Mouse (Mus musculus): ENCODE results near the gene Rnaseh2a.

Gene Rnaseh2a

DNA sequence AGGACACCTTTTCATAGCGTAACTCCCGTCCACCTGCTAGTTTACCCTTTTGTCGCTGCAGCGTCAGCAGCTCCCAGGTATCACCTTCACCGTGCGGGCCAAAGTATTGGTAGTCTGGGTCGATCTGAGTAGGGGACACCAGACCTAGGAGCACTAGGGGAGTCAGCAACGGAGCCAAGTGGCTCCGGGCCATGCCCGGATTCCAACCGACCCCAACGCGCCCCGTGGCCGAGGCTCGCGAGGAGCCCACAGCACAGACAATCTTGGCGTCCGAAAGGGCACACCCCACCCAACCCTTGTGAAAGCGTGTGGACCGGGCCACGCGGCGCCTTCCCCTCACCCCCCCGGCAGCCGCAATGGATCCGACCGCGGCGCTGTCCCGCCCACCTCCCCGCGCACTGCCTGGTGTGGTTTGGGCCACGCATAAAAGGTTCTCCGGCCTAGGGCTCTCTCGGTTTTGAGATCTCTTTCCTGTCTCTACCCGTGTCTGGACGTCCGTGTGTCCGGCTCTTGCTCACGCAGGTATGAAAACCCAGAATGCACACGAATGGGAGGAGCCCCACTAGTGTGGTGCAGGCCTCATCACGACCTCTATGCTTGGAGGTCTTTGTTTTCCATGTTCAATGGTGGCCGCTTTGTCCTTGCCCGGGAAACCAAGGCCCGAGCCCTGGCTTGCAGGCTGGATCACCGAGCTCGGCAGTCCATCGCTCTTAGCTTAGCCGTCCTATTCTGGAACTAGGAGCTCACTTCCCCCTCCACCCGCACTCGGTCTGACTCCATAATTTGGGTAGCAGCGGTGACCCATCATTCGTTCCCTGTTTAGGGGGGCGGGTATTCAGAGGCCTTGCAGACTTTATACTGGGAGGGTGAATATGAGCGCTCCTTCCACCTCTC, at the start of gene Rnaseh2a, which contains the start of the genes Gm49661 and Prdx2:
TSS of gene Rnaseh2a (minus strand) at position 527 of the 894 bp plus-strand sequence.
TSS of gene Gm49661 (minus strand) at position 193 of the 894 bp plus-strand sequence.
TSS of gene Prdx2 (plus strand) at position 347 of the 894 bp plus-strand sequence.
- no peak for DNase-seq (ENCODE audit: extremely low read depth, low read depth, low spot score)

DNA sequence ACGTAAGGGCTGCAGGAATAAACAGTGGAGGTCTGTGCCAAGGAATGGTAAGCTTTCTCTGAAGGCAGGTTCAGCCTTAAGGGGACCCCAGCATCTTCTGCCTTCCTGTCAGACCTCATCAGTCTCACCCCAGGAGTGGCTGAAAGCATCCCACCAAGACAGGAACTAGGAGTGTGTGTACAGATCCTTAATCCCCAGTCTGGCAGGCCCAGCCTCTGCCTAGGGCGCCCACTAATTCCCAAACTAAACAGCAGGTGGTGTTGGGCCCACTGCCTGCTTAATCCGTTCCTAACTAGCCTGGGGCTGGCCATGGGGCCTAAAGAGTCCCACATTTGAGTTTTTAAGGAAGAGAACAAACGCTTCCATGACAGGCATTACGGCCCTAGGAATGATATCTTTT, 47.6 kb upstream of the Rnaseh2a start:
- DNase-seq (ENCODE audit: extremely low read depth, low read depth, low spot score) = no peak

DNA sequence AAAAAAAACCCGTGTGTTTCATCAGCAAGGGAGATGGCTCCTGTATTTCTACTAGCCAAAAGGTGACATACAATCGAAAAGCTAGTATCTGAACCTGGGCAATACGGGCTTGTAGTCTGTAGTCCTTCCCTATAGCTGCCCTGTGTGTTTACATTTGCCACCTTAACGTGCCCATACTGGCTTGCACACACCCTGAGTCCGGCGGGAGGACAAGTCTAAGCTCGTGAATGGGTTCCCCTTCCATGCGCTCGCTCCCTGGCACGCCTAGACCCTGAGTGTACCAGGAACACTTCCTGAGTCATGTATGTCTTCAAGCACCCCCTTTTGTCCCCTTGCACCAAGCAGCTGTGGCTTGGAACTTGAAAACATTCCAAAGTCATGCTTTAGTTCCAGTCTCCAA, 47.2 kb upstream of the Rnaseh2a start:
- no peak for DNase-seq (ENCODE audit: extremely low read depth, low read depth, low spot score)

DNA sequence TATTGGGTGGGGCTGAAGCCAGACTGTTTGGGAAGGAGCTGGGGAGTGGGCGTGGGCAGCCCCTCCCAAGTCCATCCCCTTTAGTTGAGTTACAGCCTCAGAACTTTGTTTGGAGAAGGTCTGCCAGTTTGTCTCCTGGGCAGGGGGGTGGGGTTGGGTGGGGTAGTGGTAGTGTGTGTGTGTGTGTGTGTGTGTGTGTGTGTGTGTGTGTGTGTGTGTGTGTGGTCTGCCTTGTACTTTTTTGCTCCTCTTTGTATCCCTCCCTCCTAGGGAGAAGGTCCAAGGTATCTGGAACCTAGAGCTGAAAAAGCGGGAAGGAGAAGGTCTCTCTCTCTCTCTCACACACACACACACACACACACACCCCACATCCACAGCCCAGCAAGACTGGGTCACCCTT, 44.9 kb upstream of the Rnaseh2a start, which contains the start of gene Best2:
TSS of gene Best2 (minus strand) at position 101 of the 400 bp plus-strand sequence.
- DNase-seq (ENCODE audit: extremely low read depth, low read depth, low spot score) = no peak

DNA sequence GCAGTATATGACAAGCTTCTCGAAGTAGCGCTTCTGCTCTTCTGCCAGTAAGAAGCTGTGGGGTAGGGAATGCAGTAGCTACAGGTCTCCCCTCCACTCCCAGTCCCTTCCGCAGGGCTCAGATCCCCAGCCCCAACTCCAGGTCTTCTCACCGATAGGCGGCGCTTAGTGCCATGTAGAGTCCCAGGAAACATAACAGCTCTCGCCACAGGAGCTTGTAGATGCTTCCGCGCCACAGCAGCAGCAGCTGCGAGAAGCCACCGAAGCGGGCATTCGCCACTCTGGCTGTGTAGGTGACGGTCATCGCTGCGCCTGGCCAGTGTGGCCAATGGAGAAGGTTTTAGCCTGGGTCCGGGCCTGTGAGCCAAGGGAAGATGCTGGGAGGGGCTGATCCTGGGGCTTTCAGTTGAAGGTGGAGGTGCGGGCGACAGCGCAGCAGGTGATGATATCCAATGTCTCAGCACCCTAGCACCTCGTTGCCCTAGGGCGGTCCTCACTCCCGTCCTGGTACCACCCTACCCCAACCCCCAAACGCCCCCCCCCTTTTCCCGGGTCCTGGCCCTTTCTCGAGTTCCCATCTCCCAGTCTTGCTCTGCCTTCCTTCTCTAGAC, 43.8 kb upstream of the Rnaseh2a start:
- DNase-seq (ENCODE audit: extremely low read depth, low read depth, low spot score) = no peak

DNA sequence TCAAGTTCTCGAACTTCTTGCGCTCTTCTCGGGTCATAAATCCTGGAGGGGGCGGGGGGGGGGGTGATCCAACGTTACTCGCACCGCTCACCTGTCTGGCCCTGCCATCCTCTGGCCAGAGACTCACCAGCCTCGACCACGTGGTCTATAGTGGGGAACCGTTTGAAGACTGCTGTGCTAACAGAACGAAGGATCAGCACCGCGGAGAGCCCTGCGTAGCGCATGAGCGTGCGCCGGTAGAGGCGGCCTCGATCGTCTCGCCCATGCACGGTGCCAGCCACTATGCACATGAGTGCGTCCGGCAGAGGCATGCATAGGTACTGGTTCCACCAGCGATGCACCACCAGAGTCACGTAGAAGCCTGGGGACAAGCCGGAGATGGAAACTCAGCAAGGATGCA, 41.7 kb upstream of the Rnaseh2a start:
- no peak for DNase-seq (ENCODE audit: extremely low read depth, low read depth, low spot score)

DNA sequence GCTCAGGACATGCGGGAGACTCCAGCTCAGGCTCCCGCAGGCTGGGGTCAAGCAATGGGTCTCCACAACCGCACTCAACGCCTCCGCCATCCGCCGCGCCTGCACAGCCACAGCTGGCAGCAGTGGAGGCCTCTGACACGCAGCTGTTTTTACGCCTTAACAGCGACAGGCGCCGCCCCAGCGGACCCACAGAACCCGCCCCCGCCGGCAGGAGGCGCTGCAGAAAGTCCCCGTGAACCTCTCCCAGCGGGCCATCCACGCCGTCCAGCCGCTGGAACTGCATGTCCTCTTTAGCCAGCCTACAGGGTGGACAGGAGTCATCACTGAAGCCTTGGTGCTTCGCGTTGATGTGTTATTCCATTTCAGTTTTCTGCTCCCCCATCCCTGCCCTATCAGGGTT, 38.1 kb upstream of the Rnaseh2a start:
- no peak for DNase-seq (ENCODE audit: extremely low read depth, low read depth, low spot score)

DNA sequence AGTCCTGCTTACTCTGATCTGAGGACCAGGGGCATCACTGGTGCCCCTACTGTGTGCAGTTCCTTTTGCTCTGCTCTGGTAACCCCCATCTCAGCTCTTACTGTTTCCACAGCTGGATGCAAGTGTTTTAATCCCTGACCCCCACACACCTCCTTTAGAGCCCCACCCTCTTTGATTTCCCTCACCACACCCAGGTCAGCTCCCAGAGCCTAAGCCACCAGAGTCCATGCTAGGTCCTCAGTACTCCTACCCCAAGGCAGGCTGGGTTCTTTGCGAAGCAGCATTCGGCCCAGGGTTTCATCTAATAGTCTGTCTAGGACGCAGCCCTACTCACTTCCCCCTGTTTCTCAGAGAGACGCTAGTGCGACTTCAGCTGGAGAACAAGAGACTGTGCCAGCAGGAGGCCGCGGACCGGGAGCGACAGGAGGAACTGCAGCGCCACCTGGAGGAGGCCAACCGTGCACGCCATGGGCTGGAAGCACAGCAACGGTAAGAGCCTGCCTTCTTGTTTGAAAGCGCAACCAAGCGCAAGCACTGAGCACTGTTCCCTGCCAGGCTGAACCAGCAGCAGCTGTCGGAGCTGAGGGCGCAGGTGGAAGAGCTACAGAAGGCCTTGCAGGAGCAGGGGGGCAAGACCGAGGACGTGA, 28.2 kb upstream of the Rnaseh2a start:
- no peak for DNase-seq (ENCODE audit: extremely low read depth, low read depth, low spot score)

DNA sequence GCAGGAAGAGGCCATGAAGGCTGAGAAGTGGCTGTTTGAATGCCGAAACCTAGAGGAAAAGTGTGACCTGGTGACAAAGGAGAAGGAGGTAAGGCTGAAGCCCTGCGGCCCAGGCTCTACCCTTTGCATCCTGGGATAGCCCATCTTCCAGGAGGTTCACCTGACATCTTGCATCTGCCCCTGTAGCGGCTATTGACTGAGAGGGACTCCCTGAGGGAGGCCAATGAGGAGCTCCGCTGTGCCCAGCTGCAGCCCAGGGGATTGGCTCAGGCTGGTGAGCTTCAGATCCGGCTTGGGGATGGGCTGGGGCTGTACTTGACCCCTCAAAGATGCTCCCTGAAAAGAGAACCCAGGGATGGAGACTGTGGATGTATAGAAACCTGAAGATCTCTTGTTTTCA, 27.4 kb upstream of the Rnaseh2a start:
- DNase-seq (ENCODE audit: extremely low read depth, low read depth, low spot score) = no peak

DNA sequence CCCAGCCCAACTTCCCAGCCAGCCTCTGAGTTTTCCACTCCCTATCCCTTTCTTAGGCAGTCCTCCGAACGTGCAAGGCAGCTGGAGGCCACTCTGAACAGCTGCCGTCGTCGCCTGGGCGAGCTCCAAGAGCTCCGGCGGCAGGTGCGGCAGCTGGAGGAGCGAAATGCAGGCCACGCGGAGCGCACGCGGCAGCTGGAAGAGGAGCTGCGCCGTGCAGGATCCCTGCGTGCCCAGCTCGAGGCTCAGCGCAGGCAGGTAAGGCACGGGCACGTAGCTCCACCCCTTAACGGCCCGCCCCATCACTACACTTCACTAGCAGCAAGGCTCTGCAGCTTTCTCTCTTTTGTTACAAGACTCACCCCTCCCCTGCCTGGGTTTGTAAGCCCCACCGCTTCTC, 26.1 kb upstream of the Rnaseh2a start:
- DNase-seq (ENCODE audit: extremely low read depth, low read depth, low spot score) = no peak

DNA sequence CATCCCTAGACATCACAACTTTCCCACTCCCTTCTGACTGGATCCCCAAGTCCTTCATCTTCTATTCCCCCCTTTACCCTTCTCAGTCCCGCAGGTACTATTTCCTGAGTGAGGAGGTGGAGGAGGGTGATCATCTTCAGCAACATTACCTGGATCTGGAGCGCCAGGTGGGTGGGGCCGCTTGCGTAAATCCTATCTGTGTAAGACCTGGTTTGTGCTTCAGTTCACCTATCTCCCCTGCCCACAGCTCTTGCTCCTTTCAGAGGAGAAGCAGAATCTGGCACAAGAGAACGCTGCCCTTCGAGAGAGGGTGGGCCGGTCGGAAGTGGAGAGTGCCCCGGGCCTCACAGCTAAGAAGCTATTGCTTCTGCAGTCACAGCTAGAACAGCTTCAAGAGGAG, 24.8 kb upstream of the Rnaseh2a start:
- no peak for DNase-seq (ENCODE audit: extremely low read depth, low read depth, low spot score)

DNA sequence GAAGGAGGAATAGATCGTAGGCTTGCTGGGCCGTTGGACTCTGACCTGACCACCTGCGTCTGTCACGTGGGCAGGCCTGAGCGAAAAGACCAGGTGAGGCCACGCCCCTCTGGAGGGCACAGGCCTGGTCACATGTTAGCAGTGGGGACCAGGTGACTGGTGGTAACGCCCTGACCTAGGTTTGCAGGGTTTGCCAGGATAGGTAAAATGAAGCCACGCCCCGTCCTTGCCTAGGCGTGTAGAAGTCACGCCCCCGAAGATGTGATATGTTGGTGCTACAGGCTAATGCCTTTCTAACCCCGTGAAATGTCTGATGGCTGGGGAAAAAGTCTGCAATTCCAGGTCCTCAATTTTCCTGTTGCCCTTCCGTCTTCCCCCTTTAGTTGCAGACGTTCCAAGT, 21.3 kb upstream of the Rnaseh2a start:
- peak; percentile 85 for DNase-seq (ENCODE audit: extremely low read depth, low read depth, low spot score)

DNA sequence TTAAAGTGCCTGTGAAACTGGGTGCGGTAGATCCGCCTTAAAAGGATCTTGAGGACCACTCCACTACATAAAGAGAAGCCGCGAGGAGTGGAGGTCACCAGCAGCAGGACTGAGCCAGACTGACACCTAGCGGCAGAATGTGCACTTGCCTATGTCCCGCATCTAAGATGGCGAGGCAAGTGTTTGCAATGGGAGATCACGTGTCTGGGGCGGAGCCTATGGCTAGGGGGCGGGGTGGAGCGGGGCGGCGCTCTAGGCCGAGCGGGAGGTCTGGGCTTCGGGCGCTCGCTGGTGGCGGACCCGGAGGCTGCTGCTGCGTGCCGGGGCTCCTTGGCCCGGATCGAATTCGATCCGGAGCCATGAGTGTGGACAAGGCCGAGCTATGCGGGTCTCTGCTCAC, 20.8 kb upstream of the Rnaseh2a start, which contains the start of gene Hook2:
TSS of gene Hook2 (plus strand) at position 255 of the 400 bp plus-strand sequence.
- no peak for DNase-seq (ENCODE audit: extremely low read depth, low read depth, low spot score)

DNA sequence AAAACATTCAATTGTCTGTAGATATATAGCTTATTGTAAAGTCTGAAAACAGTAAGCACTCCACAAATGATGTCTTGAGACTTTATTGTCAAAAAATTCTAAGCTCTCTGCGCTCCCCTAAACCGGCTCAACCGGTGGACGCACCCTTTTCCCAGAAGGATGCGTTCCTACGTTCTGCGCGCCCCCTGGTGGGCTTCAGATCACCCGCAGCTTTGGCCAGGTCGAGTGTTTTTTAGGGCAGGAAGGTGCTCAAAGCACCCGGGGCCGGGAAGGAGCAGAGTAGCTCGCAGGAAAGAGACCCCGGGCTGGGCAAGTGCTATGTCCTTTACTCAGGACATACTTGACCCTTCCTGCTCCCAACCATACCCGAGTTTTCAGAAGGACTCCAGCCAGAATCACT, 20.2 kb upstream of the Rnaseh2a start:
- DNase-seq (ENCODE audit: extremely low read depth, low read depth, low spot score) = no peak

DNA sequence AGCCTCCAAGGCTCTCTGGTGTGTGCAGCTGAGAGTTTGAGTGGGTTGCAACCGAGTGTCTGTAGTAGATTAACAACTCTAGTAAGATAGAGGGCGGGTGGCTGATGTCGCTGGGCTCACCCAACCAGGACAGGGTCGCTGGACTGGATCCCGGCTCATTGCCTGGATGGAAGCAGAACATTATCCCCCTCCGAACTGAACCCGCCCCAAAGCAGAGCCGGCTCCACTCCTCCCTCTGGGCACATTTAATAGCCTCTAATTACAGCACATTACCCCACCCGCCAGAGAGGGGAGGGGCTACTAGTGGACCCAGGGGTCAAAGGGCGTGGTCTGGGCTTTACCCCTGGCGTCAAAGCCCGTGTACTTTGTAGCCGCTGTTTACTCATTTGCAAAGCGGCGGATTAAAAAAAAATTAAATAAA, 19.8 kb upstream of the Rnaseh2a start:
- DNase-seq (ENCODE audit: extremely low read depth, low read depth, low spot score) = no peak

DNA sequence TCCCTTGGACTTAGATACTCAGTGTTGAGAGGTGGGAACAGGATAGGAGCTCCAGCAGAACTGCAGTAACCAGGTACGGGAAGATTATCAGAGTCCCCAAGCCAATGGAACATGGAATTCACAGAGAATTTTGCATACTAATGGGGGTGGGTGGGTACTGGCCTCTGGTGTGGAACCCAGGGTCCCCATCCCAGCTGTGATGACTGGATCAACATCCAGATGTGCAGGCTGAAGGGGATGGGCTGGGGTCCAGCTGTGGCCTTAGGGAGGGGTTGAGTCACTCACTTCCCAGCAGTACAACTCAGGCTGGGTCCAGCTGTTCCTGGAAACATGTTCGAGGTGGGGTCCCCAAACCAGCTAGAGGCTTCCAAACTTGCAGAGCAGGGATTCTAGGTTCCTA, 18.3 kb upstream of the Rnaseh2a start:
- no peak for DNase-seq (ENCODE audit: extremely low read depth, low read depth, low spot score)

DNA sequence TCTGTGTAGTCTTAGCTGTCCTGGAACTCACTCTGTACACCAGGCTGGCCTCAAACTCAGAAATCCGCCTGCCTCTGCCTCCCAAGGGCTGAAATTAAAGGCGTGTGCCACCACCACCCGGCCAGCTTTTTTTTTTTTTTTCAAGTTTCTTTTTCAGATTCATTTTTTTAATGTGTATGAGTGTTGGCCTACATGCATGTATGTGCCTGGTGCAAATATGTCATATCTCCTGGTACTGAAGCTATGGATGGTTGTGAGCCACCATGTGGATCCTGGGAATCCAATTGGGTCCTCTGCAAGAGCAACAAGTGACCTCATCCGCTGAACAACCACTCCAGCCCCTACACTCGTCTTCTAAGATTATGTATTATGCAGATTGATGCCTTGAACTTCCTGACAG, 17.8 kb upstream of the Rnaseh2a start:
- DNase-seq (ENCODE audit: extremely low read depth, low read depth, low spot score) = no peak

DNA sequence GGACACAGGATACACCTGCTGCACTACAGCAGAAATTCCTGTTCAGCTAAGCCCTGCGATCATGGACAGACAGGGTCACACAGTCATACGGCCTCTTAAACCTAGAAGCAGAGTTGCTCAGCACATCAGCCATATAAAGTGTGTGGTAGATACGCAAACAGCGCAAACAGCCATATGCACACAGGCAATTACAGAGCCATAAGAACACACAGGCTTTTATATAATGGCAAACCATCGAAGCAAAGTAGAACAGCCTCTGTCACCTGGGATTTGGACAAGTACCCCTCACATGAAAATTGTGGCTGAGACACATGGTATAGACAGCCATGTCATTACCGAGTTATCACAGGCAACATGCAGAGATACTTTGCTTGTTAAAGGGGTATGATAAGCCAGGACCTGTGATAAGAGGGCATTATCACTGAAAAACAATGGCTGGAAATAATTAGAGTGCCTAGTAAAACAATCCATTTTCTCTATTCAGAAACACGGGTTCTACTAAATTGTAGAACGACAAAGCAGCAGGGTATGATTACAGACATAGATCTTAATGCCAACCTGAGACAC, 16.9 kb upstream of the Rnaseh2a start:
- no peak for DNase-seq (ENCODE audit: extremely low read depth, low read depth, low spot score)

DNA sequence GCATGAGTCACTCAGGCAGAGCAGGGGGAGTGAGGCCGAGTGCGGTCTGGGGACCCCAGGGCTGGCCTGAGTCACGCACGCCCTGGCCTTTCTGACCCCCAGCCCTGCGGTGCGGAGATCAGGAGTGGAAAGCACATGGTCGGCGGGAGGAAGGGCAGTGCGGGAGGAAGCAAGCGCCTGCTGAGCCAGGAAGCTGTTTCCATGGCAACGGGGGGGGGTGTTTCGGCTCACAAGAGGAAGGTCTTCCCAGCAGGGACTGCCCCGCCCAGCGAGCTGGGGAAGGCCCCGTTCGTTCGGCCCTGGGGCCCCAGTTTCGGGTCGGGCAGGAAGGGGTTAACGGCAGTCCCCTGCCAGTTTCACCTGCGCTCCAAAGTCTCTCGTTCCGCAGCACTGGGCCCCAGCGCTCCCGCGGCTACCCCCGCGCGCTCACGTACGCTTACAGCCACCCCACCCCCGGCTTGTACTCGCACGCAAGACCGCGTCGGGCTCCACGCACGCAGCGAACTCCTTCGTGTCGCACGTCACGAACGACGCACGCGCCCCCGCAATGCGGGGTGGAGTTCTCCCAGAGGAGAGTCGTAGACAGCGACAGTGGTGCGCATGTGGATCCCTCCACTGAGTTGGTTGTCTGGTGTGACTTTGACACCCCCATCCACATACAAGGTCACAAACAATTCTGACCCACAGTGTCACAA, 16.3 kb upstream of the Rnaseh2a start:
- no peak for DNase-seq (ENCODE audit: extremely low read depth, low read depth, low spot score)

DNA sequence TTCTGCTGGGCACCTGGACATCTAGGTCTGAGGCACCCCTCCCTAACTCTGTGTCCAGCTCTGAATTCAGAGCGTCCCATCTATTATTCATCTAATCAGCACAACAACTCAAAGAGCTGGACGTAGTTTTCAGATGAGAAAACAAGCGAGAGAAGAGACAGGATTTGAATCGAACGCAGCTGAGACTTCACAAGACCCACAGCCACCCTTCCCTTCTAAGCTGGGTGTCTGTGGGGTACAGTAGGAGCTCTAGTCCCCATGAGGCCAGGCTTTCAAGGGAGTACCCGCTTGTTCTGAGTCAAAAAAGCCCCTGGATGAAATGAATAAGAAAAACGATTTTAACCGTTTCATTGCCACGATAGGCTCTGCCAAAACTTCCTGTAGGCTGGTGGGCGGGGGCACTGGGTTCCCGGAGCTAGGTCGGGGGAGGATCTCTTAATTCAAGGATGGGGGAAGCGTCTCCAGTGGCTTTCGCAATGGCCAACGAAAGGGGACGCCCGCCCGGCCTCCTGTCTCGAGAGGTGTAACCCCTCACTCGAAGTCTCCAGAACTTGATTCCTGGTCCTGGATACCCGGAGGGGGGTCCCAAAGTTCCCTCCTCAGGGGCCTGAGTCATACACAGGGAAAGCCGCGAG, 15.6 kb upstream of the Rnaseh2a start:
- DNase-seq (ENCODE audit: extremely low read depth, low read depth, low spot score) = no peak

Data from fat pad, adult 2 months (tissue).